Mouse (Mus musculus): ENCODE data around the gene 1700023F06Rik.

The 1700023F06Rik gene

GRCm38 (mm10) chr11:103221437-103221836 is 13.1 kb upstream of the 1700023F06Rik start:
- no peak for DNase-seq

GRCm38 (mm10) chr11:103219995-103220394 is 11.6 kb upstream of the 1700023F06Rik start:
- no peak for DNase-seq

DNA sequence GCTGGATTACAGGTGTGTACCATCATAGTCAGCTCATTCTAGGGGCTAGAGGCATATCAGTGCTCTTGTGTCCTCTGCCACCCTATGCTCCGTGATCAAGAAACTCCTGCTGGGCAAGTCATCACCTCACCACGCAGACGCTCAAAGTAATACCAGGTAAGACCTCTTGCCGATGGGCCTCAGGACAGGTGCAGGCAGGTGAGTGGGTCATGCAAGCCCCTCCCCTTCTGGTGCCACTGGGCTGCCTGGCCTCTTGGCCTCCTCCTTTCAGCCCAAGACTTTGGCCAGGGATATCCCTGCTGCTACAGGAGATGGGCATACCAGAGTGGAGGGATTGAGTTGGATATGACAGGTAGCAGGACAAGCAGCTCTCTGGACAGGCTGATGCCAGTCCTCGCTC is 10.9 kb upstream of the 1700023F06Rik start:
- peak; percentile 93 for DNase-seq

DNA sequence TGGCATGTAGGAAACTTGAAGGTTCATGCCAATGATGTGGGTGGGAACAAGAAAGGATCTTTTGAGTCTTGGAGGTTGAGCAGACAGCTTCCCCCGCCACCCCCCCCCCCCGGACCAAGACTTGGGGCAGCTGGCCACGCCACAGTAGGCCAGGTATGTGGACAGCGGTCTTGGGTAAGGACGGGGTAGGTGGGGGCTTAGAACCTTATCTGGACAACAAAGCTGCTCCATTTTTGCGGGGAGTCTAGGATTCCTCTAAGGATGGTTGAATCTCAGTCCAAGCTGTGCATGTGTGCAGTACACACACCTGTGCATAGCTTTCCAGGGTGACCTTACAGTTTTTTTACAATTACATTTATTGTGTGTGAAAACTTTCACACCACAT is 10.2 kb upstream of the 1700023F06Rik start:
- DNase-seq: no peak

GRCm38 (mm10) chr11:103217790-103218516 is 9.6 kb upstream of the 1700023F06Rik start, which contains the start of gene Spata32:
TSS of gene Spata32 (minus strand) at chr11:103218432.
- DNase-seq: peak; percentile 96

DNA sequence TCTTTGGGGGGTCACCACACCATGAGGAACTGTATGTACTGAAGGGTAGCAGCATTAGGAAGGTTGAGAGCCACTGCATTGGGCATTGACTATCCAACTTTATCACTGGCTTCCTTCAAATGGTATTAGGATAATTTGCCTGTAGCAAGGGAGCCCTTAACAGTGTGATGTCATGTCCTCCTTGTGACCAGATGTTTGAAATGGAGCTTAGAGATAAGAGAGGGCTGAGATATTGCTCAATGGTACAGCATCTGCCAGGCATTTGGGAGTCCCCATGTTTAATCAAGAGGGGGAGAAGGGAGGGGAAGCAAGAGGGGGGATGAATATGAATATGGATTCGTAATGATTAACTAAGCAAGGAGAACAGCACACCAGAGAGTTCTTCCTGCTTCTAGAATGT is 7.0 kb upstream of the 1700023F06Rik start:
- DNase-seq: peak; percentile 92

DNA sequence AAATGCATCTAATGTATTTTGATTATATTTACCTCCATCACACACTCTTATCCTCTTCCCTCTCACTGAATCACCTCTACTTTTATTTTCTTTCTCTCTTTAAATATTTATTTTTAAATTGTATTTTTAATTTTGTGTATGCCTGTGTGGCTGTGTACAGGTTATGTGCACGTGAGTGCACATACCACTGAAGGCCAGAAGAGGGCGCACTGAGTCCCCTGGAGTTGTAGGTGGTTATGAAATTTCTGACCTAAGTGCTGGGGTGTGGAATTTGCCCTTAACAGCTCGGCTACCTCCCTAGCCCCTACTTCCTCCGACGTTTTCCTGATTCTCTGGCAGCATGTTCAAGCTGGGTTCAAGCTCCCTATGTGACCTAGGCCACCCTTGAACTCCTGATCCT is 5.4 kb upstream of the 1700023F06Rik start:
- DNase-seq: no peak

GRCm38 (mm10) chr11:103210291-103210690 is 1.9 kb upstream of the 1700023F06Rik start:
- no peak for DNase-seq

DNA sequence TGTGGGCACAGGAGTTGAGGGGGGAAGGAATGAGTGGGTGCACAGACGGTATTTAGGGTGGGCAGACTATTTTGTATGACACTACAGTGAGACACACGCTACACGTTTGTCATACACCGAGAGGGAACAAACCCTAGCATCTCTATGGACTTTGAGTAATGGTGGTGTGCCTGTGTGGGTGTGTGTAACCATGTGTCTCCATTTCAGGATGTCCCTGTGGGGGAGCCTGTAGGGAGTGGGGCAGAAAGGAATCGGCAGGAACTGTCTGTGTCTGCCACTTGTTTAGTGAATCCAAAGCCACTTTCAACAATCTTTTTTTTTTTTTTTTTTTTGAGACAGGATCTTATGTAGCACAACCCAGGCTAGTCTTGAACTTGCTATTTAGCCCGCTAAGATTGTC is 2.2 kb downstream of the 1700023F06Rik start:
- DNase-seq: no peak

GRCm38 (mm10) chr11:103202376-103202775 is 6.0 kb downstream of the 1700023F06Rik start:
- no peak for DNase-seq

DNA sequence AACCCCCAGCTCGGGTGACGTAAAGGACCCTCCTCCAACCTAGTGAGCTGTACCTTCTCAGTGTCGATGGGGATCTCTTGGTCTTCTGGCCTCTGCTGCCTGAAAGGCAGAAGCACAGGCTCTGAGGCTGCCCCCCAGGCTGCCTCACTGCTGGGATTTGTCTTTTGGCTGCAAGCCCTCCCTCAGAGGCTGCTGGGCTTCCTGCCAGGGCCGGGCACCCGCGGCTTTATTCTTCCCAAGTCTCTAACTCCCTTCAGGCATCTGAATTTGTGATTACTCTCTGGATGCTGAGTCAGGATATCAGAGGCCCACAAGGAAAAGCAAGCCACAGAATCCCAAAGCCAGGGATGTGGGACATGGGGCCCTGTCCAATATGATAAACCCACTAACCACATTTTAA is 6.7 kb downstream of the 1700023F06Rik start:
- no peak for DNase-seq

- DNase-seq: peak; percentile 94
Measured at GRCm38 (mm10) chr11:103198911-103199803, 9.2 kb downstream of the 1700023F06Rik start.

- DNase-seq: no peak
Measured at GRCm38 (mm10) chr11:103198339-103198738, 10.0 kb downstream of the 1700023F06Rik start.

DNA sequence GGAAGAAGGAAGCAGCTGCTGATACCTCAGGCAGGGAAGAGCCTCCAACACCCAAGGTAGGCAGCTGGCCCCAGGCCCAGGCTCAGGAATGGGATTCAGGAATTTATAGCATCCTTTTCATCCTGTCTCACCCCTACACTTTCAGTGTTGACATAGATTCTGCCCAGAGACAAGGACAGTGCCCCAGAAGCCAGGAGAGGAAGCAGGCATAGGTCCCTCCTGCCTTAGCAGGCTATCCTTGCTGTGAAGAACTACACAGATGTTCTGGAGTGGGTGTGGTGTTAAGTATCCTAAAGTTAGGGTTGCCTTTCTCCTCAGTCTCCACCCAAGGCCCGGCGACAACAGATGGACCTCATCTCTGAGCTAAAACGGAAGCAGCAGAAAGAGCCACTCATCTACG is 11.0 kb downstream of the 1700023F06Rik start:
- no peak for DNase-seq

- DNase-seq: no peak
Measured at GRCm38 (mm10) chr11:103195656-103196055, 12.7 kb downstream of the 1700023F06Rik start.

DNA sequence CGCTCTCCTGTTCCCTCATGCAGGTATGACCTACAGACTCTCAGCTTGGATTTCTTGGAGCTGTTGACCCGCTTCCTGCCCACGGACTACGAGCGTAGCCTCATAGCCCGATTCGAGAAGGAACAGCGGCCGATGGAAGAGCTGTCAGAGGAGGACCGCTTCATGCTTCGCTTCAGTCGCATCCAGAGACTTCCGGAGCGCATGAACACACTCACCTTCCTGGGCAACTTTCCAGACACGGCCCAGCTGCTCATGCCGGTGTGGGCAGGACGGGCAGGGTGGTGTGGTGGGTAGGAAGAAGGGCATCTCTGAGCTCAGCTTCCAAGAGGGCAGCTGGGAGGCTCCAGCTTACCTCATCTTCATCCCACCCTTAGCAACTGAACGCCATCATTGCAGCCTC is 13.1 kb downstream of the 1700023F06Rik start:
- DNase-seq: no peak

DNA sequence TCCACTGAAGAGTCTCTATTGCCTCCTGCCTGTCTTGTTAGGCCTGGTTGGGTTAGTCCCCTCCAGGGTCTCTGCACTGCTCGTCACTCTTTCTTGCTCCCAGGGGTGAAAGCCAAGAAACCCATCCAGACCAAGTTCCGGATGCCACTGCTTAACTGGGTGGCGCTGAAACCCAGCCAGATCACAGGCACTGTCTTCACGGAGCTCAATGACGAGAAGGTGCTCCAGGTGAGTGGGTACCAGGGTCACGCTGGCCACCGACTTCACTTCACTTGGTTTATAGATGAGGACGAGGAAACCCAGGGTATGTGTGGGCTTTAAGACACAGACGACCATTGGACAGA is 14.6 kb downstream of the 1700023F06Rik start:
- DNase-seq: no peak

GRCm38 (mm10) chr11:103192956-103193824 is 15.2 kb downstream of the 1700023F06Rik start:
- no peak for DNase-seq

- no peak for DNase-seq
Measured at GRCm38 (mm10) chr11:103192230-103192955, 16.0 kb downstream of the 1700023F06Rik start.

GRCm38 (mm10) chr11:103184891-103185290 is 23.5 kb downstream of the 1700023F06Rik start:
- DNase-seq: no peak

DNA sequence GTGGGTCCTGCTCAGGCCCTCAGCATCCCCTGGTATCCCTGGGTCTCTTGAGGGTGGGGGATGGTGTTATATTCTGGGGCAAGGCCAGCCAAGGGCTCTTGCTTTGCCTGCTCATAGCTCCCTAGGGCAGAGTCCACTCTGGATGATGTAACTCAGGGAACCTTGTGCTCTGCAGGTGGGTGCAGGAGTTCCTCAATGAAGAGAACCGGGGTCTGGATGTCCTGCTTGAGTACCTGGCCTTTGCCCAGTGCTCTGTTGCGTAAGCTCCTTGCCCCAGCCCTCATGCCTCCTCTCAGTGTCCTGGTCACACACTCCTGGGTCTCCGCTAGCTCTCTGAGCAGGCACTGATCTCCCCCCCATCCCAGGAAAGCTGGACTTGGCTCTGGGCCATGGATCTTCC is 26.4 kb downstream of the 1700023F06Rik start:
- DNase-seq: no peak

- DNase-seq: no peak
Measured at GRCm38 (mm10) chr11:103181349-103181748, 27.0 kb downstream of the 1700023F06Rik start.

Measured in heart, adult 11 months (tissue).